Mouse (Mus musculus): ENCODE data around the gene Cutc.

Gene Cutc

DNA sequence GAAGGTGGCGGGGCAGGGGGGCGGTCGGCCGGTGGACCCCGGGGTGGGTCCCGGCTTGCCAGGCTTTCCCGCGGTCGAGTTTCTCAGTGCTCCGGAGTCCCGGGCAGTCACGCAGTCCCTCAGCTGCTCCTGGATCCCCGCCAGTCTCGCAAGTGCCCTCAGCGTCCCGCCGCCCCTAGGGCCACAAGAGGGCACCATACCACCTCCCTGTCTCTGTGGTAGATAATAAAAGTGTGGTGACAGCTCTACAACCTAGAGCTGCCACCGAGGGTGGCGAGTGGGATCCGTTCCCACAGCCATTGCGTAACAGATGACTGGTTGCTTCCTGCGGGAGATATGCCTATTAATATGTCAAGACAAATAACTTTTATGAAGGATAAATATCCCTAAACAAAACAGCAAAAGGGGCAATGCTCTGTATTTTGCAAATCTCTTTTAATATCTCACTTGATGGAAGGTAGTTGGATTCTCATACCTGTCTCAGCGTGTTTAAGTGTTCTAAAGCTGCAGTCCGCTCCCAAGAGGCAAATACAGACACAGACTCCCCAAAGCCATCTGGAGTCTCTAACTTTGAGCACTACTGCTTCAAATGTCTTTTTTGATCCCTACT, 535 bp downstream of the Cutc start:
- peak; percentile 85 to 87 for DNase-seq (ENCODE audit: low spot score in 2 of 2)

DNA sequence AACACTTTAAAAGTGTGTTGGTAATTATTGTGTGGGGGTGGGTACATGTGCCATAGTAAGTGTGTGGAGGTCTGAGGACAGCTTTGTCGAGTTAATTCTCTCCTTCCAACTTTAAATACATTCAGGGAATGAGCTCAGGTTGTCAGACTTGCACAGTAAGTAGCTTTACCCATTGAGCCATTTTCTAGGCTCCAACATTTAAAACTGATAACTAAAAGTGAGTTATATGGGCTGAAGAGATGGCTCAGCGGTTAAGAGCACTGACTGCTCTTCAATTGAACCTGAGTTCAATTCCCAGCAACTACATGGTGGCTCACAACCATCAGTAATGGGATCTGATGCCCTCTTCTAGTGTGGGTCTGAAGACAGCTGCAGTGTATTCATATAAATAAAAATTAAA, 1.4 kb downstream of the Cutc start:
- DNase-seq (ENCODE audit: low spot score in 2 of 2): no peak

DNA sequence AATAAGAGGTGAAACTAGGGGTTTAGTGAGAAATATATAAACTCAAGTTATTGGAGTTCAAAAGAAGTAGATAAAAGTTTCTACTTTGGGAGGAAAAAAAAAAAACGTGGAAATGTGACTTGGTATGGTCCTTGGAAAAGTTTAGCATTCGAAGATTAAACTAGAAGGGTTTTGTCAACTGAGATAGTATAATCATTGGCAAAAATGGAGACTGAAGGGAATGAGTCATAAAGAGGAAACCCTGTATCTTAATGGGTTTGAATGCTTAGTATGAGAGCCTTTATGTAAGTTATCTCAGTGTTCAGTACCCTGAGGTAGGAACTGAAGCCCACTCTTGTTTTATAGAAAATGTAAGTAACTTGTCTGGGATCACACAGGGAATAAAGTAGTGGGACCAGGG, 2.1 kb downstream of the Cutc start:
- DNase-seq (ENCODE audit: low spot score in 2 of 2): no peak

DNA sequence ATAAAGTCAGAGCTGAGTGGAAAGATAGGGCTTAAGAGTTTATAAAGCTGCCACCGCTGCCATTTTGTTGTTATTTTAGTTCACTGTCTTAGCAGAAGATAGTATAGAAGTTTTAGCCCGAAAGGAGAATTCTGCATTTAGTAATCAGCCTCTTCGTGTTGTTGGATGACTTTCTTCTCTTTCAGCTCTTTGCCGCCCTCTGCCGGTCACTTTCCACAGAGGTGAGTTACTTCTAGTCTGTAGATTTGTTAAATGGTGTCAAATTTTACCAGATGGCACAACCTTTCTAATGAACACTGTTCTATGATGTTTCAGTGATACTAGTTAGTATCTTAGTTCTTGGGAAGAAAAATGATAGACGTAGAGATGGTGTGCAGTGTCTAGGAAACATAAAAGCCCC, 7.7 kb downstream of the Cutc start:
- DNase-seq (ENCODE audit: low spot score in 2 of 2): peak; percentile 53 to 57

DNA sequence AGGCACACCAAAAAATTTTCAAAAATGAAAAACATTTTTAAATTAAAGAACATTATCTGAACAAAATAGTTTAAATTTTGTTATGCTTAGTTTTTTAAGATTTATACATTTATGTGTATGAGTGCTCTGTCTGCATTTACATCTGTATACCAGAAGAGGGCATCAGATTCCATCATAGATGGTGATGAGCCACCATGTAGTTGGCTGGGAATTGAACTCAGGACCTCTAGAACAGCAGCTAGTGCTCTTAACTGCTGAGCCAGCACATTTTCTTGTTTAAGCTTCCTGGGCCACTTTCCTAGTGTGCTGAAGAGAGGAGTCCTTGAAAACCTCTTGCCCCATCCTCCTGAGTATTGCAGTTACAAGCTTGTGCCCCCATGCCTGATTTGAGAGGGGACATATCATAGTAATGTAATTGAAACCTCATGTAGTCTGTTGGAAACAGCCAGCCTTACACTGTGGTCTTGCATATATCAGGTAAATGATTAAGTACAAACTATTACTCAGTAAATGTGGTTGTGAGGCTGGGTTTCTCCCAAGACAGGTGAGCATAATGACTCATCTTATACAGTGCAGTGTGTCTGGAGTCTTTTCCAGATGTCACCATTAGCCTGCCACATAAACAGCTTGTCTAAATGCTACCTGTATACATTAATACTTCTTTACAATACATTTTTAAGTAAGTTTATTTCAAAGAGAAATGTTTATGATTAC, 8.9 kb downstream of the Cutc start:
- no peak for DNase-seq (ENCODE audit: low spot score in 2 of 2)

DNA sequence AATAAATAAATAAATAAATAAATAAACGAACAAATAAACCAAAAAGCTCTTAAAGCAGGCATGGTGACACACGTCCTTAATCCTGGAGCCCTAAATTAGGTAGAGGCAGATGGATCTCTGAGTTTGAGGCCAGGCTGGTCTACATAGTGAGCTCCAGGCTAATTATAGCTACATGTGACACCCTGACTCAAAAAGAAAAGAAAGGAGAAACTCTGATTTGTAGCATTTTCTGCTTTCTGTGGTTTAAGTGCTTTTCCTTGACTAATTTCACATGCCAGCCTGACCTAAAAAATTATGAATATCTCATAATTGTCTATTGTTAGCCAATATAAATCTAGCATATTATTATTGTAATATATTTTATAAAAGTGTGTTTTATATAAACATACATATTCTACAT, 9.6 kb downstream of the Cutc start:
- no peak for DNase-seq (ENCODE audit: low spot score in 2 of 2)

DNA sequence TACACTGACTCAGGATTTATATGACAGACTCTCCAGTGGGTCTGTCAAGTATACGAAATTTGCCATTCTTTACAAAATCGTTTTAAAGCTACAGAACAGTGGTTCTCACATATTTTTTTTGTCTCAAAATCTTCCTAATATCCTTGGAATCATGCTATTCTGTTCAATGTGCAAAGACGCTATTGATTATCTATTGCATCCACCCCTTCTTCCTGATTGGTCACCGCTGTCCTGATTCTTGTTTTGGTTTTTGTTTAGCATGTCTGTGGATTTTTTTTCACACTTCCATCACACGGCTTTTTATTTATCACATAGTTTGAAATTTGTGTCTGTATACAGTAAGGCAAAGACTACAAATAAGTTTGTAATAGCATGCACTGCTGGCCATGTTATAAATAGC, 13.7 kb downstream of the Cutc start:
- DNase-seq (ENCODE audit: low spot score in 2 of 2): no peak

DNA sequence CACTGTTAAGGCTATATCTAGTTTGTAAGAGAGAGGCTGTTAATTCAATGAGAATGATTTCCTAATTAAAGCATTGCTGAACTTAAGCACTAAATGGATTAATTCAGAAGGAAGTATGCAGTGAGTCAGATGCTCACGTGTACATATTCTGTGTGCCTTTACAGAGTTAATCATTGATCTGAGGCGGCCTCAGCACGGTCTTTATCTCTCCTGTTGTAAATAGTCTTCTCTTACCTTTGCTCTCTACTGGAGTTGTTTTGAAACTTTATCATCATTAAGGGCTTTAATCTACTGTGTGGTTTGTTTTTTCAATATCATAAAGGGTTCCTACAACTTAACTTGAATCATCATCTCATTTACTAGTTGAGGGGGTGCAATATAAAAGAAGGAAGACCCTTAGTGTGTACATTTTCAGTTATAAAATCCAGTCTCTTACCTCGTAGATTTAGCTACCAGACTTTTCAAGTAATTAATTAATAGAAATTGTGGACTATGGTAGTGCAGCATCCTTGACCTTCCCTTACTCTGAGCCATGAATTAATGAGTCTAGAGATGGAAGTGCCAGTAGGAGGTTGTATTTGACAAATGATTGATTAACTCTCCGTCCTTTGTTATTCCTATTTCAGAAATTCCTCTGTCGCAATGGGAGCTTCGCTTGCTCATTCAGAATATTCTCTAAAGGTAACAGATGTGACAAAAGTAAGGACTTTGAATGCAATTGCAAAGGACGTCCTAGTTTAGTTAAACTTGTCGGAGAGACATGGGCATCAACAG, 14.9 kb downstream of the Cutc start:
- no peak for DNase-seq (ENCODE audit: low spot score in 2 of 2)

DNA sequence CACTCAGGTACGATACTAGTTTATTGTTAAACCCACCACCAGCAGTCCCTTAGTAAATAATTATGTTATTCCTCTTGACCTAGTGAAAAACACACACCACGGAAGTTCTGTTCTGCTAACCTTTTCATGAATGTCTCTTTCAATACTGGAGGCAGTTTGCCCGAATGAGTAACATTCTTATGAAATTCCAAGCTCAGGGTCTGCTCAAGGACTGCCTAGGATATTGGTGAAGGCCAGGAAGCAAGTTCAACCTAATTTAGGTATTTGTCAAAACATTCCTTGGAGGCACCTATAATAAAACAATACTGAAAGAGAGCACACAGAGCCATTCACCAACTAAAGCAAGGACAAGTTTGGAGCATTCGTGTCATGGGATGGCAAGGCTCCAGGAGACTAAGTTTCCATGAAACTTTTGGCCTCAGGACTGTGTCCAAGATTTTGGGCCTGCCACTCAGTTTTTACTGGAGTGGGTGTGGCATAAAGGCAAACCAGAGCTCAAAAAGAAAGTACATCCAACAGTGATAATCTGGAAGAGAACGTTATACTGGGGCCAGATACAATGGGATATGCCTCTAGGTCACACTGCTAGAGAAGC, 16.7 kb downstream of the Cutc start:
- DNase-seq (ENCODE audit: low spot score in 2 of 2): no peak

DNA sequence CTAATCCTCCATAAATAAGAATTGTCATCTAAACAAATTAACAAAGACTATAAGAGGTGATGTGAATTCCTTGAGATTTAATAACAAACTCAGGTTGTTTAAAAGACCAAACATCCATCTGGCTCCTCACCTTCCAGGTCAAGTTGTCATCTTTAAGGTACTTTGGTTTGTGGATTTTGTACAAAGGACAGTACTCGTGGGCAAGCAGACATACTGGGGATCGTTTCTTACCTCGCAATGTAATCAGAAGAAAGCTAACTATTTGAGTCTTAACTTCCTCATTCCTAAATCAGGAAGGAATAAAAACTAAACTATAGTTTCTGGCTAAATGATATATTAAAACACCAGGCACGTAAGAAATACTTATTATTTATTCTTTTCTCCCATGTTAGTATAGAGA, 17.8 kb downstream of the Cutc start:
- no peak for DNase-seq (ENCODE audit: low spot score in 2 of 2)

DNA sequence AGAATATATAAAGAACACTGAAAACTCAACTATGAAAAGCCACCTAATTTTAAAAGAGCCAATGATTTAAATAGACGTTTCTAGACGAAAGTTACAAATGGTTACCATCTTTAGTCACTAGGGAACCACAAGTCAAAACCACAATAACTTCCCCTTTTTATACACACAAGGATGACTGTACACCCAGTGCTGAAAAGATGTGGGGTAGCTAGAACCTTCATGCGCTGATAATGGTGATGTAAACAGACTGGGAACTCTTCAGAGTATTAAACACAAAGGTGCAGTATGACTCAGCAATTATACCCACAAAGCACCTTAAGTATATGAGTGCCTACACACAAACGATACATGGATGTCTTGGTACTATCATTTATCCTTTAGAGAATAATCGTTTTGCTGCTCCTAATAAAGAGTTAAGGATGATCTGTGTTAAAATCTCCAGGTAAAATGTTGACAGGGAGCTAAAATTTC, 18.7 kb downstream of the Cutc start:
- no peak for DNase-seq (ENCODE audit: low spot score in 2 of 2)

DNA sequence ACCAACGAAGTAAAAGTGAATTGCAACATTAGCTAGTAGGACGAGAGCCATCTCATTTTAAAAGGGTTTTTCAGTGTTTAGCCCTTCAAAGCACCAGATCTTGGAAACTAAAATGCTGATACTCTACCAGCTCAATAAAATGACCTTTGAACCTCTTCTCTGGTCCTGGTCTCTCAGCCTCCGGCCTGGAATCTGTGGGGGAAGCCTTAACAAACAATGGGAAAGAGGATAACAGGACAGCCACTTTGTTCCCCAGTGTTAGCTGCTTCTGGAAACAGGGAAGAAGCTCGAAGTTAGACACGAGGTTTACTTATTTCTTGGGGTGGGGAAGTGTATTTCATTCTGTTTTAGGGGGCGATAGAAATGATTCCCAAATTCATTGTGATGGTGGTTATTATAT, 19.5 kb downstream of the Cutc start:
- DNase-seq (ENCODE audit: low spot score in 2 of 2): no peak

DNA sequence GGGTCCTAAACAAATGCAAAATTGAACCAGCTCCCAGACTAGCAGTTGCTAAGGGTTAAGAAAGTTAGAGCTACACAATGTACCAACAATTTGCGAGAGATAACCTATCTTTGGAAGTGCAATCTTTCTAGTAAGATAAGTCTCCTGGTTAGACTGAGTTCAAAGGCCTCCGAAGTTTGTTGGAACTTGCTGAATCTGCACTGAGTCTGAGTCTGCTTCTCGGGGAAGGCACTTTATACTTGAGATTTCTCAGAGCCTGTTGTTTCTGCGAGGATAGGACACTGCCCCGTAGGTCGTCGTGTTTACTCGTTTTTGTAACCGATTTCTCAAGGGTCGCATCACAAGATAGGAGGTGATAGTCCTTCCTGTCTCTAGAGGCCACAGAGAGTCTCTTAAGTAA, 22.6 kb downstream of the Cutc start:
- DNase-seq (ENCODE audit: low spot score in 2 of 2): no peak

DNA sequence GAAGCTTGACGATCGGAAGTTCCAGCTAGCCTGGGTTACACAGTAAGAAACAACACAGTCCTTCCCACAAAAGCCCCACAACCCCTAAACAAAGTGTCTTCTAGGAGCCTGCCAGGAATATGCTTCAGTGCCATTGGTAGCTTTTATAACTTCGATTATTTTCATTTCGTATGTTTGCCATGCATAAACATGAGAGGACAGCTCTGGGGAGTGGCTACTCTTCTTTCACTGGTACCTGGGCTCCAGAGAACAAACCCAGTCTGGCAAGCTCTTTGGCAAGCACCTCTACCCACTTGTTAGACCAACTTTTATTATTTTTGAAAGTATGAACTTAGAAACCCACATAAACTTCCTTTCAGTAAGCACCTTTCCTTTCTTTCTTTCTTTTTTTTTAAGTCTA, 23.8 kb downstream of the Cutc start:
- no peak for DNase-seq (ENCODE audit: low spot score in 2 of 2)

DNA sequence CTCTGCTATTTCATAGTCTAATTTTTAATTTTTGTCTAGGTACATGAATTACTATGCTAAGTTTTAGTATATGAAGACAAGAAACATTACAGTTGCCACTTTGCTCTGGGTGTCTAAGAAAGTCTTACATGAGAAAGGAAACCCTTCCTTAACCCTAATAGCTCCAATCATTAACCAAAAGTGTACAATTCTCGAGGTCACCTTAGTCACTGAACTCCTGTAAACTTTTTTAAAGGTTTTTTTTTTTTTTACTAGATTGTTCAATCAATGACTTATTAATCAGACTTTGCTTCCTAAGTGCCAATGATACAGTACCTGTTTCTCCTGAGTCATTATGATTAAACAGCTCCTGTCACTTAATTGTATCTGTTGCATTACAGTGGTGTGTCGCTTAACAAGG, 24.5 kb downstream of the Cutc start:
- DNase-seq (ENCODE audit: low spot score in 2 of 2): no peak

DNA sequence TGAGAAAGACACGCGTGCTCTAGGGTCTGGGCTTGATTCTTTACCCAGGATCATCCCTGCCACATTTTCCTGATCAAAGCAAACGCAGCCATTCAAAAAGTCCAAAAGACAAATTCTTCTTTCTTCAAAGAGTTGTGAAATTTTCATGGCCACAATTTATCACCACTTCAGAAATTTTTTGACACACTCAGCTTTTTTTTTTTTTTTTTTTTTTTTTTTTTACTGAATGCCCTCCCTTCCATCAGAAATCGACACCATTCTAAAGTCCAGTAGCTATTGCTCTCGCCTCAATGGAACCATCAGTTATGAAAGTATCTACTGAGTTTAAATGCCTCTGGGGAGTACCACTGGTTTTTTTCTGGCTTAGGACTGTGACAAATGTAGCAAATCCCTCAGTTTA, 27.6 kb downstream of the Cutc start:
- DNase-seq (ENCODE audit: low spot score in 2 of 2): no peak

DNA sequence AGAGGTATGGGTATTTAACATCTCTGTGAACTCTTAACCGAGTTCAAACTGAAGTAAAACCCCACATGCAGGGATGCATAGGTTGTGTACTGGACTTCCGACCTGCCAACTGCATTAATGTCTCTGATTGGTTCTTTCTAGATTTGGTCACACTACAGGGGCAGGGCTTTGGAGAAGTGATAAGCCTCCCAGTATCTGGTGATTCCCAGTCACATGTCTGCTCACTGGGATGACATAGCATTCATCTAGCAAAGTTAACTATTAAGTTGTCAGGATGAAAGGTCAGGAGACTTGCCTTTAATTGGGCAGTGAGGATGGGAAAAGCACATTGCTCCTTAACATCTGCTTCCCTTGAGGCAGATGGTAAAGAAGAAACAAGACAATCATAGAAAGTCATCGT, 29.2 kb downstream of the Cutc start, which contains the start of gene Abcc2:
TSS of gene Abcc2 (plus strand) at position 213 of the 400 bp plus-strand sequence.
- no peak for DNase-seq (ENCODE audit: low spot score in 2 of 2)

DNA sequence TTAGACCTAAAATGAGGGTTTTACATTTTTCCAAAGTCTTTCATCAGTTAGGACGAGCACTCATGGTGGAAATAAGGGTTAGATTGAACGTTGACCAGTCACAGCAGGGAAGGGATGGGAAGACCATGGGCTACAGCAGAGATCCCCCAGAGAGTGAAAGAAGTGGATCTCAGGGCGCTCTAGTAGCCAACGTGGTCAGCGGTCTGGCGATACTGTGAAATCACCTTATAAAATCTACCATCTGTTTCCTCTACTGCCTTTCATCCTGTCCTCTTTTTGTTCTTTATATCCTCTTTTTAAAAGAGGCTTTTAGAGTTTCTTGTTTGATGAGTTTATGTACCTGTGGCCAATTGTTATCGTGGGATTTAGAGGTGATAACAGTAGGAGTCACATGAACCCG, 32.0 kb downstream of the Cutc start:
- DNase-seq (ENCODE audit: low spot score in 2 of 2): no peak

DNA sequence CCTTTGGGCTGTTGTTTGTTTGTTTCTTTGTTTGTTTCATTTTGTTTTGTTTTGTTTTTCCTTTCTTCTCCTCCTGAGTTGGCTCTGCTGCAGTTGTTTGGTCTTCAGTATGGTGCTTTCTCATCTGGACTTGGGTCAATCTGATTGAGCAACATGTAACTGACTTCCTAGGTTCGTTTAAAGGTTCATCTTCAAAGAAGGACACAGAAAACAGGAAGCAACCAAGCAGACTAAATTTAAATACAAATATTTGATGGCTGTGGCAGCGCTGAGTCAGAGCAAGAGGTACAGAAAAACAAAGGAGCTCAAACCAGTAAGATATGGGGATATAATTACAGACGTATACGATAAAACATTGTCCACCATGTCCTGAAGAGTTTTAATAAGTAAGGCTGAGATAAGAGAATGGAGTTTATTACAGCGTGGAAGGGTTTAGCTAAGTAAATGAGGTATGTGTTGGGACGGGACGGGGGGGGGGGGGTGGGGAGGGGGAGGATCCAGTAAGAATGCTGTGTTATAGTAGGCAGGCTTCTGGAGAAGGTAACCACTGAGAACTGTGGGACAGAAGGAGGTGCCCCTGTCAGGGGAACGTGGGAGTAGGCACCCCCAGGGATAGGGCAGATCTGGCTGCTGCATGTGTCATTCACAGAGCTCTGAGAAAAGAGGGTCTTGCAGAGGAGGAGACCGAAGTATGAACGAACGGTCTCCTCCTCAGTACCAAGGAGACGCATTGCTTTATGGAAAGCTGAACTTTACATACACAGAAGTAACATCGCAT, 33.6 kb downstream of the Cutc start:
- DNase-seq (ENCODE audit: low spot score in 2 of 2): no peak

DNA sequence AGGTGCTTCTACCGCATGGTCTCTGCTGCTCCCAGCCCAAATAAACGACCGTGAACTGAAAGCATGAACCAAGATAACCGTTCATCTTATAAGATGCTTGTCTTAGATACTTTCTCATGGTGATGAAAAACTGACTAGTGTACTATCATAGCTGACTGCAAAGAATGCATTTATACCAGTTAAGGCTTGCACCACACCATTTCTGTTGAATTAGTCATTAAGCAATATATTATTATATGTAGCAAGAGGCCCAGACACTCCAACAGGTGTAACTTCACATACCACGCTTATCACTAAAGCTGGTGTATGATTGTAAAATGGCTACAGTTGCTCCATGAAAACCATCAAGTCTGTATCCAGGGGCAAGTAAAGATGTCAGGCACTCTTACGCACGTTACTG, 37.0 kb downstream of the Cutc start:
- DNase-seq (ENCODE audit: low spot score in 2 of 2): no peak

DNA sequence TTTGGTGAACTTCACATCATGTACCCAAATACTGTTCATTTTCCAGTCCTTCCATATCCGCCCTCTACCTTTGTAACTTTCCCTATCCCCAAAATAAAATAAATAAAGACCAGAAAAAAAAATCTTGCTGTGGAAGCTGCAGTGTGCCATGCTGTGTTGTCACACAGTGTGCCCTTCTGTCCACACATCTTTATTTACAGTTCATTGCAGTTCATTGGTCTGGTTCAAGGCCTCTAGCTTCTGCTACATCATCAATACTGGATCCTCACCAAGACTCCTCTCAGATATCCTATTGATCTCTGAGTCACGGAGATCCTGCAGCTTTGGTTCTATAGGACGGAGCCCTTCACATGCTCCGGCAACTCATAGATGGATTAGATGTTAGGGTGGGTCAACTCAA, 39.7 kb downstream of the Cutc start:
- no peak for DNase-seq (ENCODE audit: low spot score in 2 of 2)

DNA sequence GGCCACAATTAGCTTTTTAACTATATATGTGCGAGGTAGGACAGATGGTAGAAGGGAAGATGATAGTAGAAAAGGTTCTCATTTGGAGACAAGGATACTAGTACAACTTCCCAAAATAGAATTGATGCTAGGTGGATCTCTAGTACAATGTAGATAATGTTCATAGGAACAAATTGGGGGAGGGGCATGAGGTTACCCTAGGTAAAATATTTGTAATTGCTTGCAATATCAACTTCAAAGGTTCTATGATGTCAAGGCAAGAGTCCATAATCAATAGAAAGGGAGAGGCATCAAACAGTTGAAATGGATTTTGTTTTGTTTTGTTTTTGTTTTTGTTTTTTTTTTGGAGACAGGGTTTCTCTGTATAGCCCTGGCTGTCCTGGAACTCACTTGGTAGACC, 41.2 kb downstream of the Cutc start:
- no peak for DNase-seq (ENCODE audit: low spot score in 2 of 2)
